Mouse (Mus musculus) kidney, postnatal 14 days (tissue): ENCODE measurements at regions not wholly inside any gene's neighbourhood (a gene's known extent, or its start where the extent isn't known, plus 50 kb on each side); places are given as distances from the start of the nearest gene placed in this dataset.

Experiments
- DNase-seq: peaks from one replicate; pipeline ENCODE4 v3.0.0; 2022; ENCODE audit warnings: mixed read lengths

DNA sequence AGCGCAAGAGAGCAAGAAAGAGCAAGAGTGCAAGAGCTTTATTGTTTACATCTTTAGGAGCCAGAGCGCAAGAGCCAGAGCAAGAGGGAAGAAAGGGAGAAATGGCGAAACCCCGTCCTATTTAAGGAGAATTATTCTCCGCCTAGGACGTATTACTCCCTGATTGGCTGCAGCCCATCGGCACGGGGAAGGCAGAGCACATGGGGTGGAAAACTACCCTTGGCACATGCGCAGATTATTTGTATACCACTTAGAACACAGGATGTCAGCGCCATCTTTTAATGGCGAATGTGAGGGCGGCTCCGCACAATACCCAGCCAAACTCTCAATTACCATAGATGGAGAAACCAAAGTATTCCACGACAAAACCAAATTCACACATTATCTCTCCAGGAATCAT, 2464.4 kb upstream of the Pcdh20 start:
- DNase-seq = peak; percentile 2

DNA sequence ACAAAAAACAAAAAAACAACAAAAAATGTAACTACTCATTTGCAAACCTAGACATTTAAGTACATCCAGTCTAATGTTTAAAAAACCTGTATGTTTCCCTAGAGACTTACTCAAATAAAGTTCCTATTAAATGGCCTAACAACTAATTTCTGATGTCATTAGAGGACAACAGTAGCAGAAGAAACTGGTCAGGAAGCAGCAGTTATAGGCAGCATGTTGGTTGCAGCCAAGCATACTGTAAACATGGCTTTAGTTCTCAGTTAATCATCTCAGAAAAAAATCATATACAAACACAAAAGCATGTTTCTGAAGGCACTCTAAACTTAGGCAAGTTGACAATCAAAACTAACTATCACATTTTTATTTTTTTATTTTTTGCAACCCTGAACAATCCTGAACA, 2434.1 kb upstream of the Pcdh20 start:
- no peak for DNase-seq

DNA sequence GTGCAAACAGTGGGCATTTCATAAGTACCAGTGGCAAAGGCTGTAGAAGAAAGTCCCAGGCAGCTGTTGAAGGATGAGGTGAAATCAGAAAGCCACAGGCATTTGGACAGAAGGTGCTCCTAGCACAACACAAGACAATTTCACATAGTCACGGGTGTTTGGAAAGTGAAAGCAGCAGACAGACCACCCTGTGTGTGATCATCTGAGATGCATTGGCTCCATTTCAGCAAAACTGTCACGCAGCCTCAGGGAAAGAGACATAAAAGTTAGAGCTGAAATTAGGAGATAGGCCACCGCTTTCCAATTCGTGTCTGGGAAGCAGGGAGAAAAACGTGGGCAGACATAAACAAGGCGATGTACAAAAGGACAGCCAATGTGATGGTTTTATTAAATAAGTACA, 2418.5 kb upstream of the Pcdh20 start:
- DNase-seq = no peak
